Mouse (Mus musculus): ENCODE results near the gene Elmod3.

Gene Elmod3

GRCm38 (mm10) chr6:72597956-72598753 lies at the start of gene Elmod3, which contains the start of gene Retsat:
Gene Elmod3, minus strand, starts transcription at chr6:72598413.
Gene Retsat, plus strand, starts transcription at chr6:72598475.
- peak; percentile 98 for DNase-seq (ENCODE audit: low spot score)

GRCm38 (mm10) chr6:72647383-72647820 lies 49.2 kb upstream of the Elmod3 start:
- DNase-seq (ENCODE audit: low spot score), result peak; percentile 83

GRCm38 (mm10) chr6:72645364-72645763 lies 47.2 kb upstream of the Elmod3 start:
- no peak for DNase-seq (ENCODE audit: low spot score)

- no peak for DNase-seq (ENCODE audit: low spot score)
Observed at GRCm38 (mm10) chr6:72644576-72644975, 46.4 kb upstream of the Elmod3 start.

- DNase-seq (ENCODE audit: low spot score), result no peak
Observed at GRCm38 (mm10) chr6:72641218-72641954, 43.2 kb upstream of the Elmod3 start.

- DNase-seq (ENCODE audit: low spot score), result no peak
Observed at GRCm38 (mm10) chr6:72636940-72637339, 38.7 kb upstream of the Elmod3 start.

GRCm38 (mm10) chr6:72635760-72636431 lies 37.7 kb upstream of the Elmod3 start:
- DNase-seq (ENCODE audit: low spot score), result peak; percentile 88

- no peak for DNase-seq (ENCODE audit: low spot score)
Observed at GRCm38 (mm10) chr6:72634311-72634710, 36.1 kb upstream of the Elmod3 start.

- no peak for DNase-seq (ENCODE audit: low spot score)
Observed at GRCm38 (mm10) chr6:72631700-72632099, 33.5 kb upstream of the Elmod3 start.

- no peak for DNase-seq (ENCODE audit: low spot score)
Observed at GRCm38 (mm10) chr6:72630961-72631360, 32.7 kb upstream of the Elmod3 start.

GRCm38 (mm10) chr6:72630370-72630769 lies 32.2 kb upstream of the Elmod3 start:
- no peak for DNase-seq (ENCODE audit: low spot score)

- no peak for DNase-seq (ENCODE audit: low spot score)
Observed at GRCm38 (mm10) chr6:72627276-72627675, 29.1 kb upstream of the Elmod3 start.

GRCm38 (mm10) chr6:72626391-72626790 lies 28.2 kb upstream of the Elmod3 start:
- DNase-seq (ENCODE audit: low spot score), result no peak

GRCm38 (mm10) chr6:72623661-72624402 lies 25.6 kb upstream of the Elmod3 start:
- no peak for DNase-seq (ENCODE audit: low spot score)

- DNase-seq (ENCODE audit: low spot score), result no peak
Observed at GRCm38 (mm10) chr6:72622917-72623316, 24.7 kb upstream of the Elmod3 start.

GRCm38 (mm10) chr6:72620920-72621319 lies 22.7 kb upstream of the Elmod3 start:
- no peak for DNase-seq (ENCODE audit: low spot score)

- no peak for DNase-seq (ENCODE audit: low spot score)
Observed at GRCm38 (mm10) chr6:72619734-72620532, 21.7 kb upstream of the Elmod3 start.

- peak; percentile 97 for DNase-seq (ENCODE audit: low spot score)
Observed at GRCm38 (mm10) chr6:72616643-72617288, 18.6 kb upstream of the Elmod3 start, which contains the start of gene Tgoln1. Gene Tgoln1, minus strand, starts transcription at chr6:72617000.

- no peak for DNase-seq (ENCODE audit: low spot score)
Observed at GRCm38 (mm10) chr6:72615561-72616375, 17.6 kb upstream of the Elmod3 start.

All from embryo, embryonic 10.5 days (tissue).